Mouse (Mus musculus) forebrain, embryonic 11.5 days (tissue): Measurements from ENCODE around the gene Zfp362. TPM values are rescaled to one million over a fixed set of nuclear protein-coding genes. Genes with fewer than 3 reads are reported as not detected.
A peak's percentile ranks its signal among the peaks of the same experiment; 100 is the strongest.

Experiments
- ATAC-seq: fragments of 200-750 bp; cut with Nextera tagmentation; replicated peaks from 2 replicates; pipeline ENCODE4 v1.8.0; 2017; ENCODE audit warnings: moderate TSS enrichment; ENCODE audit not compliant: low FRiP score
- DNase-seq: peaks from one replicate; pipeline ENCODE4 v3.0.0-alpha.2; 2017; ENCODE audit warnings: low spot score
- H3K27ac ChIP-seq: fragments of 300-500 bp; sonication (generic); 2 replicates; pipeline ENCODE4 v1.5.1; 2014; ENCODE audit warnings: low read depth, low read length
- H3K27me3 ChIP-seq: fragments of 300-500 bp; sonication (generic); 2 replicates; pipeline ENCODE4 v1.6.1; 2014; ENCODE audit warnings: mild to moderate bottlenecking, low read length, mixed read lengths; ENCODE audit not compliant: control insufficient read depth, insufficient read depth
- H3K36me3 ChIP-seq: fragments of 300-500 bp; sonication (generic); 2 replicates; pipeline ENCODE4 v1.6.1; 2014; ENCODE audit warnings: mild to moderate bottlenecking, low read length, moderate library complexity, mixed read lengths; ENCODE audit not compliant: control insufficient read depth, insufficient read depth
- H3K4me1 ChIP-seq: fragments of 300-500 bp; sonication (generic); replicated peaks from 2 replicates; pipeline ENCODE4 v1.6.1; 2014; ENCODE audit warnings: low read length, mixed read lengths; ENCODE audit not compliant: control insufficient read depth, insufficient read depth
- H3K4me2 ChIP-seq: fragments of 300-500 bp; sonication (generic); 2 replicates; pipeline ENCODE4 v1.6.1; 2014; ENCODE audit warnings: low read depth, mild to moderate bottlenecking, low read length, moderate library complexity, mixed read lengths; ENCODE audit not compliant: severe bottlenecking
- H3K4me3 ChIP-seq: fragments of 300-500 bp; sonication (generic); 2 replicates; pipeline ENCODE4 v1.5.1; 2014; ENCODE audit warnings: low read depth, low read length
- H3K9ac ChIP-seq: fragments of 300-500 bp; sonication (generic); 2 replicates; pipeline ENCODE4 v1.6.1; 2014; ENCODE audit warnings: low read length
- H3K9me3 ChIP-seq: fragments of 300-500 bp; sonication (generic); 2 replicates; pipeline ENCODE4 v1.6.1; 2016; ENCODE audit warnings: low read length, mixed read lengths; ENCODE audit not compliant: control insufficient read depth
- WGBS: fragments of 180-500 bp; shearing (Covaris S2); extraction: QIAGEN DNeasy Blood & Tissue Kit; methylation state at CpG from one replicate; pipeline ENCODE4 v1.1.7; 2014; 5-methylcytosine and 5-hydroxymethylcytosine counted together
- polyA plus RNA-seq: library from polyadenylated mRNA; unstranded; fragments of >200 nt; fragmentation: Nextera tagmentation; extraction: Ambion mirVana; gene quantifications from 2 replicates; pipeline ENCODE4 v1.2.1, GENCODE M21; 2014

The Zfp362 gene
- 53.0 and 55.2 TPM in 2 replicates for polyA plus RNA-seq

DNA sequence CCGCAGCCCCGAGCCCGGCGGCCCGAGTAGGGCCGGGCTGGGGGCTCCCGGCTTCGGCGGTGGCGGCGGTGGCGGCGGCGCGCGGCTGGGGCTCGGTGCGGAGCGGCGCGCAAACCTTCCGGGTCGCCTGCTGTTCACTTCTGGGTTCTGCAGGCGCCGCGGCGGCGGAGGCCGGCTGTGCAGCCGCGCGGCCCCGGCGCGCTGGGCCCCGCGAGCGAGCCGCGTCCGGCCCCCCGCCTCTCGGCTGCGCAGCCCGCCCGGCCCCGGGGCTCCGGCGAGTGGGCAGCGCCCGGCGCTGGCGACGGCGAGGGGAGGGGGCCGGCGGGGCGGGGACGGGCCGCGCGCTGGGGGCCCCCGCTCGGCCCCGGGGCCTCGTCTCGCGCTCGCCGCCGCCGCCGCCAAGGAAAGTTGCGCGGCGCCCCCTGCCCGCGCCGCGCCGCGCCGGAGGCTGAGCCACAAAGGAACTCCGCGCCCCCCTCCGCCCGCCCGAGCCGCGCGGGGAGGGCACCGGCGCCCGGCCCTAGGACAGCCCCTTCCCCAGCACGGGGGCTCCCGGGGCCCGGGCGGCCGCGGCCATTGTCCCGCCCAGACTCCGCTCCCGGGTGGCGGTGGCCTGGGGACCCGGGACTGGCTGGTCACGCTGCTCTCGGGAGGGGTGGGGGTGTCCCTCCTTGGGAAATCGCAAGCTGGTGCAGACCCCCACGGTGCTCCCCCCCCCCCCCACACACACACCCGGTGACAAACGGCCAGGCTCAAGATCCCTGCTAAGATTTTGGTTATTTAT, at the start of gene Zfp362:
TSS of gene Zfp362 (minus strand) at position 3 of the 784 bp plus-strand sequence.
- 1% methylated on average over 47 of the region's 111 CpGs for WGBS
- H3K4me1 ChIP-seq = peaks cover 21% of the 10 kb centered on the region
- peak within 1 kb of the TSS; percentile 85 for H3K27ac ChIP-seq
- no peaks in the 10 kb centered on the region for H3K9me3 ChIP-seq
- H3K27me3 ChIP-seq = no peaks in the 10 kb centered on the region
- peak within 1 kb of the TSS; percentile 98 for H3K9ac ChIP-seq
- H3K36me3 ChIP-seq = no peaks in the 10 kb centered on the region
- ATAC-seq (peak; percentile 55), DNase-seq (peak; percentile 88)
- peak within 1 kb of the TSS; percentile 83 for H3K4me2 ChIP-seq
- H3K4me3 ChIP-seq = peak within 1 kb of the TSS; percentile 99

DNA sequence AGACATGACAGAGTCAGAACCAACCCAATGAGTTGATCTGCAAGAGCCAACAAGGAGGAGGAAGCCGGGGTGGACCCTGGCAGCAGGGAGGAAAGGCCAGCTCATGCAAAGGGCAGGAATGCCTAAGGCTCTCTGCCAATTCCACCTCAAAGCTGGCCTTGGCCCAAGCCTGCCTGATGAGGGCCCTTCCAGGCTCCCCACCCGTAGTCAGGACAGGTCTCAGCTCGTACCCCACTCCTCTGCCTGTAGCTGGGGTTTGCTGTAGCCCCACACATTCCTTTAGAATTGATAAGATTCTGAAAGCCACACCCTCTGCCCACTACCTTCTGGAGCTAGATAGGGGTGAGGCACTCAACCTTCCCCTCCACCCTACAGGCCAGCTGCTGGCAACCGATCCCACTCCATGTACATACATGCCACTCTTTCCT, 49.8 kb upstream of the Zfp362 start:
- H3K4me1 ChIP-seq = no peaks in the 10 kb centered on the region
- DNase-seq = no peak
- no peaks in the 10 kb centered on the region; the same call in 1 of the 2 replicates for H3K9me3 ChIP-seq
- no peaks in the 10 kb centered on the region for H3K27me3 ChIP-seq
- no peak overlapping the region for H3K4me2 ChIP-seq
- H3K36me3 ChIP-seq = no peaks in the 10 kb centered on the region
- no peak for ATAC-seq
- 89% methylated on average over 4 of the region's 4 CpGs for WGBS
- H3K9ac ChIP-seq = no peak overlapping the region
- H3K4me3 ChIP-seq = no peak overlapping the region
- H3K27ac ChIP-seq = no peak overlapping the region

DNA sequence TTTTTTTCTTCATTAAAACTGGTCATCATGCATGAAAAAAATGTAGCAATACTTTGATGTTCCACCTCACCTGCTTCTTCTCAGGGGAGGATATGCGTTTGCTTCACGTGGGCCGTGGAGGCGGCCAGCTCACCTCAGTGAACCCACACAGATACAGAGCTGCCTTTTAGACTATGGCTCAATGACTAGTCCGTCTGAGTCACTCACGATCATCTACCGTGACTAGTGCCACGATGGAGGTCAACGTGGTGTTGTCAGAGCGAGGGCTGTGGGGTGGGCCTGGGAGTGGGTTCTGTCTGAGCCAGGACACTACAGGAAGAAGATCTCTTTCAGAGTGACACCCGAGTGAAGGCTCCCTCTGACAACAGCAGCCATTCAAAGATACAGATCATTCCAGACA, 47.3 kb upstream of the Zfp362 start:
- no peak overlapping the region for H3K4me2 ChIP-seq
- DNase-seq = no peak
- H3K36me3 ChIP-seq = no peaks in the 10 kb centered on the region
- H3K27ac ChIP-seq = no peak overlapping the region
- H3K27me3 ChIP-seq = no peaks in the 10 kb centered on the region
- 85% methylated on average over 11 of the region's 11 CpGs for WGBS
- H3K4me1 ChIP-seq = no peaks in the 10 kb centered on the region
- no peaks in the 10 kb centered on the region for H3K9me3 ChIP-seq
- no peak for ATAC-seq
- no peak overlapping the region for H3K4me3 ChIP-seq
- H3K9ac ChIP-seq = no peak overlapping the region

DNA sequence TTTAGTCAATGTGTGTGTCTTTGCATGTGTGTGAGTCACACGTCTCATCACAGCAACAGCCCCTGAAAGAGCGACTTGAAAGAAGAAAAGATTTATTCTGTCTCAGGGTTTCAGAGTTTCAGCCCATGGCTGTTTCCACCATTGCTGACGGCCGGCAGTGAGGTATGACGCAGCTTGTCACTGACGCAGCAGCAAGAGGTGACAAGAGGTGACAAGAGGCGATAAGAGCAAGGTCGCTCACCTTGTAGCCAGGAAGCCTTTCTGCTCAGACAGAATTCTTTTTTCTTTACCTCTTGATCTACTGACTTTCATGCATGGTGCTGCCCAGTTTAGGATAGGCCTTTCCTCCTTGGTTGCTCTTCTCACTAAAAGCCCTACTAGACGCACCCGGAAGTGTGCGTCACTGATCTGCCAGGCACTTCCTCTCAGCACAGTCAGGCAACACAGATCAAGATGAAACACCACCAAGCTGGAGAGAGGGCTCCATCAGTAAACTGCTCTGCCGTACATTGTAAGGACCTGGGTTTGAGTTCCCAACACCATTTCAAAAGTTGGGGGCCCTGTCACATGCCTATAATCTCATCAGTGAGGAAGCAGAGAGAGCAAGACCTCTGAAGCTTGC, 46.5 kb upstream of the Zfp362 start:
- Histone ChIP-seq H3K27ac (no peak overlapping the region), H3K9ac (no peak overlapping the region), H3K4me2 (no peak overlapping the region), H3K9me3 (no peaks in the 10 kb centered on the region), H3K36me3 (no peaks in the 10 kb centered on the region), H3K27me3 (no peaks in the 10 kb centered on the region), H3K4me3 (no peak overlapping the region), H3K4me1 (no peaks in the 10 kb centered on the region)
- ATAC-seq (no peak), DNase-seq (no peak)
- 93% methylated on average over 12 of the region's 12 CpGs for WGBS

DNA sequence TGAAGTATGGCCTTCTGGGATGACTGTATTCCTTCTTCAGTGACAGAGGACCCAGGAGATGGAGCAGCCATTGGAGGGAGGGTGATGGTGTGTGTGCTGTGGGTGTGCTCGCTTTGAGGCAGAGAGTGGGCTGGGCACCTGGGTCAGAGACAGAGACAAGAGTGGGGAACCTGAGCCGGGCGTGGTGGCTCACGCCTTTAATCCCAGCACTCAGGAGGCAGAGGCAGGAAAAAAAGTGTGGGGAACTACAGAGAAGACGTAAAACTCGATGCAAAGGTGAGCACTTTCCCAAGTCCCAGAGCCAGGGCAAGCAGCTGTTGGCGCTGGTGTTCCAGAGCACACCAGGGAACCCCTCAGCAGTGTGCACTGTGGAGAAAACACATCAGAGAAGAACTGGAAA, 43.8 kb upstream of the Zfp362 start:
- Histone ChIP-seq H3K4me1 (no peaks in the 10 kb centered on the region), H3K4me3 (no peak overlapping the region), H3K27me3 (no peaks in the 10 kb centered on the region), H3K9me3 (no peaks in the 10 kb centered on the region), H3K9ac (no peak overlapping the region), H3K36me3 (no peaks in the 10 kb centered on the region), H3K27ac (no peak overlapping the region), H3K4me2 (no peak overlapping the region)
- 76% methylated on average over 7 of the region's 7 CpGs for WGBS
- ATAC-seq = no peak
- DNase-seq = no peak

DNA sequence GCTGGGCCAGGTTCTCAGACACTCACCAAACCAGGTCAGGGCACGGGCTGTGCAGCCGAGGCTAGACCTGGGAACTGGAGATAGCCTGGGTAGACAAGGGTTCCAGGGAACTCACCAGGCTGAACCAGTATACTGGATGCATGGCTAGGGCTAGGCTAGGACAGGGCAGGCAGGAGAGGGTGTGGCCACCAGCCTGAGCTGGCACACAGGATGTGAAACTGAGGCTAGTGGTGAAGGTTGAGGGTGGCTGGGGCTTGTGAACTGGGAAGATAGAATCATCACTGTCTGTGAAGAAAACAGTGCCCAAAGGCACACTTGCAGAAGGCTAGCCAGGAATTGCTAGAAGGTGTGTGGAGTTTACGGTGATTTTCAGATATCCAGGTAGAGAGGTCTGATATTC, 43.1 kb upstream of the Zfp362 start:
- DNase-seq (no peak), ATAC-seq (no peak)

DNA sequence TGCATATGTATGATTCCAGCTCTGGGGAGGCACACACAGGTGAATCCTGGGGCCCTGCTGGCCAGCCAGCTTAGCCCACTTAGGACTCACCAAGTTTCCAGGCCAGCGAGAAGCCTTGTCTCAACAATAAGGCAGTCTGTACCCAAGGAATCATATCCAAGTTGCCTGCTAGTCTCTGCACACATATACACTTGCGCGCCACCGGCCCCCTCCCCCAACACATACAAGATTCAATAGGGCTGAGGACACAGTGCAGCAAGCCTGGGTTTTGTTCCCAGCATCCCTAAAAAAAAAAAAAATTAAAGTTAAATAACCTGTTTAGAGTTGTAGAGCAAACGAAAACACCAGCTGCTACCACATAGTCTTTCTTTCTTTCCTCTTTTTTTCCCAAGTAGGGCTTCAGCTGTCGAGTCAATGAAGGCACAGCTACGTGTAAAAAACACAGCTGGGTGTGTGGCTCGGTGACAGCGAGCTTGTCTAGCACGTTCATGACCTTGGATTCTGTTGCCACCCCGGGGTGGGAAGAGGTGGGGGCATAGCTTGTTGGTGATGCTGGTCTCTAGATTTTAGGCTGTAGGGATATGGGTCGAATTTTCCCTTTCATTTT, 39.6 kb upstream of the Zfp362 start:
- H3K4me2 ChIP-seq = no peak overlapping the region
- H3K27me3 ChIP-seq = no peaks in the 10 kb centered on the region
- ATAC-seq (no peak), DNase-seq (no peak)
- H3K27ac ChIP-seq = no peak overlapping the region
- H3K9me3 ChIP-seq = no peaks in the 10 kb centered on the region
- no peak overlapping the region for H3K4me3 ChIP-seq
- no peaks in the 10 kb centered on the region for H3K4me1 ChIP-seq
- H3K36me3 ChIP-seq = no peaks in the 10 kb centered on the region
- H3K9ac ChIP-seq = no peak overlapping the region
- 76% methylated on average over 12 of the region's 12 CpGs for WGBS

More for the DNA sequence above, 43.1 kb upstream of the Zfp362 start:
- no peak overlapping the region for H3K27ac ChIP-seq
- no peaks in the 10 kb centered on the region for H3K27me3 ChIP-seq
- WGBS = 89% methylated on average over 3 of the region's 3 CpGs
- no peak overlapping the region for H3K4me3 ChIP-seq
- no peak overlapping the region for H3K4me2 ChIP-seq
- H3K9me3 ChIP-seq = no peaks in the 10 kb centered on the region
- no peaks in the 10 kb centered on the region for H3K36me3 ChIP-seq
- no peak overlapping the region for H3K9ac ChIP-seq
- H3K4me1 ChIP-seq = no peaks in the 10 kb centered on the region

DNA sequence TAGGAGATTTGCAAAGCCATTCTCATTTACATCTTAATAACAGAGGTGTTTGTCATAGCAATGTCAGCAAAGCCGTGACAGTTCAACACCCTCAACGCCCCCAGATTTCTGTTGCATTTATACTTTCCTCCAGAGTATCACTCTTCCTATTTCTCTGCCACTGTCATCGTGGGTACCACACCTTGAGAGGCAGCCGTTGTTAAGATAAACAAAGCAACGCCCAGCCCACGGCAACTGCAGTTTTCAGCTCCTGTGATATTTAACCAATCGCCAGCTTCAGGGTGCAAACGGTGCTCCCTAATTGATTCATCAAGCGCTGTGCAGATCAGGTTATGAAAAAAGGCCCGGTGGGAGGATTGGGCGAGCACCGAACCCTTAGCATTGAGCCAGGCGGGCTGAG, 38.7 kb upstream of the Zfp362 start:
- no peak overlapping the region for H3K9ac ChIP-seq
- WGBS = 49% methylated on average over 13 of the region's 13 CpGs
- H3K4me1 ChIP-seq = no peaks in the 10 kb centered on the region
- ATAC-seq = no peak
- DNase-seq = no peak
- no peak overlapping the region for H3K4me3 ChIP-seq
- H3K9me3 ChIP-seq = no peaks in the 10 kb centered on the region
- no peaks in the 10 kb centered on the region for H3K27me3 ChIP-seq
- no peaks in the 10 kb centered on the region for H3K36me3 ChIP-seq
- no peak overlapping the region for H3K4me2 ChIP-seq
- H3K27ac ChIP-seq = no peak overlapping the region
